Mouse (Mus musculus) heart, adult 2 months (tissue): ENCODE measurements around the gene Fam221b.

Experiments
- CTCF ChIP-seq: fragments of 200-600 bp; IDR thresholded peaks from 2 replicates; pipeline ENCODE4 v1.8.1; 2022; ENCODE audit warnings: antibody characterized with exemption, mild to moderate bottlenecking, moderate library complexity
- POLR2A ChIP-seq: fragments of 200-500 bp; IDR thresholded peaks from 2 replicates; pipeline ENCODE4 v1.6.1; 2011; ENCODE audit warnings: mild to moderate bottlenecking, low read depth, low read length, control low read depth; ENCODE audit not compliant: insufficient read depth

DNA sequence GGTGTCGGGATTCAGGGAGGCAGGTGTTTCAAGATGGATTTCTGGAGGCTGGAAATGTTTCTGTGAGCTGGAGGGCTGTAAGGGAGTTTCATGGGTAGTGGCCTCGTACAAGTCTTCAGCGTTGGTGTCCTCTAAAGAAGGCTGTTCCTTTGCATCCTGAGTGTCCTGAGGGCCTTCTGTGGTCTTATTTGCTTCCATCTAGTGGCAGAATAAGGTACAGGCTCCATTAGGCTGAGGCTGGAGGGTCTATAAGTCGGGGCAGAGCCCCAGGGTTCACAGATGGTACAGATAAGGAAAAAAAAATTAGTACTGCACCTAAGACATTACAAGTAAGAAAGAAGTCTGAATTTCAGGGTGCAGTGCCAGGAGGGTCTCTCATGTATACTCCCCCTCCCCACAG lies 2.5 kb downstream of the Fam221b start:
- TF ChIP-seq POLR2A (no peak), CTCF (peak; percentile 69)
